Mouse (Mus musculus) c-Kit-positive CD71-positive TER-119-positive erythroid progenitor cells, embryonic 14.5 days (primary cell): ENCODE data around the gene Scd4.
A peak's percentile ranks its signal among the peaks of the same experiment; 100 is the strongest.

Source experiments
- DNase-seq: peaks from one replicate; pipeline ENCODE4 v3.0.0-alpha.2; 2013; ENCODE audit warnings: low spot score

Gene Scd4

DNA sequence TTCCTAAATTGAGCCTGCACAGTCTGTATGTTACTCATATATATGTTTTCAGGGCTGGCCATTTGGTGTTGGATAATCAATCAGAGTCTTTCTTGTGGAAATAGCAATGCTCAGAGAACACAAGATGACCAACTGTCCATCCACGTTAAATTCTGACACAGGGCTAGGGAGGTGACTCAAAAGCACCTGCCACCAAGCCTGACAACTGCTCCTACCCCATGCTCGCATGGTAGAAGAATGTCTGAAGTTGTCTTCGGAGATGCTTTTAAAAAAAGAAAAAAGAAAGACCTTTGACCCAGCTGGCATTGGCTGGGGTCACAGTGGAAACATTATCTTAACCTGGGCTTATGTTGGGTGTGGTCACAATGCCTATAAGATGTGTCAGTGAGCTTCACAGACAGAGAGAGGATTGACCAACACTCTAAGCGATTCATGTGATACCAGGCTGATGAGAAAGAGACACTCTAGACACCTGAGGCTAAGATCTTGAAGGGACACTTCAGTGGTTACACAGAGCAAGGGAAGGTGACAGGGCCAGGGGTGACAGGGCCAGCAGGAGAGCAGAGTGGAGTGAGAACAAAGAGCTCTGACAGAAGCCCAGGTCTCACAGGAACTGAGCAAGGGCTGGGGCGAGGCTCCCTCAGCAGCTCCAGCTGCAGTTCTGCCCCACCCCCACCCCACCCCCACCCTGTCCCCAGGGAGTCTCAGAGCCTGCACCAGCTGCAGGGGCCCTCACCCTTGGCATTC is 44.9 kb downstream of the Scd4 start:
- DNase-seq, result no peak

DNA sequence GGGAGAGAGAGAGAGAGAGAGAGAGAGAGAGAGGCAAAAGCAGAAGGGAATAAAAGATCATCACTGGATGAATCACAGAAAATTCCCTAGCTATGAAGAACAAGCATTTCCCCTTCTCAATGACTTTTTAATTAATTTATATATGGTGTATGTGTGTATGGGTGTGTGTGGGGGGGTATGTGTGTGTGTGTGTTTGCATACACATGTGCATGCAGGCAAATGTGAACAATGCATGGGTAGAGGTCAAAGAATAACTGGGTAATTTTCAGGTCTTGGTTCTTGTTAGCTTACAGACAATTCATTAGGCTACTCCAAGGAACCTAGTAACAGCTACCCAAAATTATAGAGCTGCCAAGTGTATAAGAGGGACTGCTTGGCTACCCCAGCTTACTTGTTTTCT is 46.2 kb downstream of the Scd4 start:
- no peak for DNase-seq

DNA sequence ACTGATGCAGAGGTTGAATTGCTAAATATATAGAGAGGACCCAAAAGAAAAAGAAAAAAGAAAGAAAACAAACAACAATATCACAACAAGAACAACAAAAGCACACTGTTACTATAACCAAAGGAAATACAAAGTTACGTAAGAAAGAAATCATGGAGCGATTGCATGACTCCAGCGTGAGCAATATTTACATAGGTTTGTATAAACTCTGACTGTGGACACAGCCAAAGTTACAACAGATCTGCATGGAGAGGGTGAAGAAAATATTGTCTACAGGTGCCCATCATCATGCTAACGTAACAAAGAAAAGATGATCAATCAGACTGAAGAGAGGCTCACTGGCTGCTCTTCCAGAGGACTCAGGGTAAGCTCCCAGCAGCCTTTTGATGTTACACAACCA is 47.2 kb downstream of the Scd4 start:
- no peak for DNase-seq

DNA sequence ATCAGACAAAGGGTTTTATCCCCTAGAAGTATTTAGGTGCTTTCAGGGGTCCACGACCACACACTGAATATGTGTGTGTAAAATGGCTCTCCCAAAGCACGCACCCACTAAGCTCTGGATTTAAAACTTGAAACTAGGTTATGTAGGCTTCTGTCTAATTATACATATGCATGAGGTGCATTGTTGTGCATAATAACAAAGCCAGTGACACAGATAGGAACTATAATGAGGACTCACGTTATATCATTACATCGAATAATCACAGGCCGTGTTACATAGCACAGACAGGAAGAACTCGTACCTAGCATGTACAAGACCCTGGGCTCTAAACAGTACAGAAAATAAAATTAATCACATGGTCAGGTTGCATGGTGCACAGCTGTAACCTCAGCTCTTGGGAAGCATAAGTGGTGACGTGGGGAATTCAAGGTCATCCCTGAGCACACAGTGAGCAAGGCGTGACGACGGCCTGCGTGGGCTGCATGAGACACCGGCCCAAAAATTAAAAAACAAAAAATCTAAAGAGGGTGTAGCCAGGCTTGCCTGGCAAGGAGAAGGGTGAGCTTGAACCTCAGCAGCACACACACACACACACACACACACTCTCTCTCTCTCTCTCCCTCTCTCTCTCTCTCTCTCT is 49.9 kb downstream of the Scd4 start:
- DNase-seq, result no peak

DNA sequence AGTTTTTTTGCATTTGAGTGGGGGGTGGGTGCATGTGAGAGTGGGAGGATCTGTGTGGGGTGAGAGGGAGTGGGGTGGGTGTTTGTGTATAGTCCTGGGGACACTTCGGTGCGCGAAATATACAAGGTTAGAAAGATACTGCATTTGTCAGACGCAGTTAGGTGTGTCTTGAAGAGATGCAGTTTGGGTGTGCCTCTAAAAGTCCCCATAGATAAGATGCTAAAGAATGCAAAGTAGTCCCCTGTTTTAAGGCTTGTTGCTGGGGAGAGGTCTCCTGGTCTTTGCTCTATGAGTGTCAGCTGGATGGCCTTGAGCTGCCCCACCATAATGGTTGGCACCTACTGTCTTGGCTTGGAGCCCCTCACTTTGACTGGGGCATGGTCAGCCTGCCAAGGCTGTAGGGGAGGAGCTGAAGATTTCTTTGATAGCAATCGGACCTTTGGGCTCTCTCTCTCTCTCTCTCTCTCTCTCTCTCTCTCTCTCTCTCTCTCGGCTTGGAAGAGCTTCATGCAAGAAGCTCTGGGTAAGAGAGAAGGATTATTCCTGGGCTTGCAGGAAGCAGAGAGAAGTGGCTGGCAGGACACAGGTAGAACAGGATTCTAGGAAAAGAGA is 53.1 kb downstream of the Scd4 start:
- no peak for DNase-seq

DNA sequence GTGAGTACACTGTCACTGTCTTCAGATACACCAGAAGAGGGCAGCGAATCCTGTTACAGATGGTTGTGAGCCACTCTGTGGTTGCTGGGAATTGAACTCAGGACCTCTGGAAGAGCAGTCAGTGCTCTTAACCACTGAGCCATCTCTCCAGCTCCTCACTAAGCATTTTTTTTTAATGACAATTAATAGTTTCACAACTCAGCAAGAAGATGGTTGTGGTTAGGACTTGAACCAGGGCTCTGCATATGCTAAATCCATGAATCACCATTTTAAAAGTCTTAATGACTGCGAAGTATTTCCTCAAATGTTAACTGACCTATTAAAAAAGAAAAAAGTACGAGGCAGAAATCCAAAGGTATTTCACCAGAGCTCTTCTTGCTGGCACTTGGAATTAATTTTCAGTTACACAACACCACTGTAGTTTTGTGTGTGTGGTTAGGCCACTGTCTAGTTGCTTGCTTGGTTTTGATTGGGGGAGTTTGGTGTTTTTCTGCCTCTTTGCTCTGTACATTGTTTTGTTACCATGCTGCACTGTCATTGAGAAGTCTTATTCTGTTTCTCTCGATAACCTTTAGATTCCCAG is 54.3 kb downstream of the Scd4 start:
- DNase-seq, result no peak

DNA sequence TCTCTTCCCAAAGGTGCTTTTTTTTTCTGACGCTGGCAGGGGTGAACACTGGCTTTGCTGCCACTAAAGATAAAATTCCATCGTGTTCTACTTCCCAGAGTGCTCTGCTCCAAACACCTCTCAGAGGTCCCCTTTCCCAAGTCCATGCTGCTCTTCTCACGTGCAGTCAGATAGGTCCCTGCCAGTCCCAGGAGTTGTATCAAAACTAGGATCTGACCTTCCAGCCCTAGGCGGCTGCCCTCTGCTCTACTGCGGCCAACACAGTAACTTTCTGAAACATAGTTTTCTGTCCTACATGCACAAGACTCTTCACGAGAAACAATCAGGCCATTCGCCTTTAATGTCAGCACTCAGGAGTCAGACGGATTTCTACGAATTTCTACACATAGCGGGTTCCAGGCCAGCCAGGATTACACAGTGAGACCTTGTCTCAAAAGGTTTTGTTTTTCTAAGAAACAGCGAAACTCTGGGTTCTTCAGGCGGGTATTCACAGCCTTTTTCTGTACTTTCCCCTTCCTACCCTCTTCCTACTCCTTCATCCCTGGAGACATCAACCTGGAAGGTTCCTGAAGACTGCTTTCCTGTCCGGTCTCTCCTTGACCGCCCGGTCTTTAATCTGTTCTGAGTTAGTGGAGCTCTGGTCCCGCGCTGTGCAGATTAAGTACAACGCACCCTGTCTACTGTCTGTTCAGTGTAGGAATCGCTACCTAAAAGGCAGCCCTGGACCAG is 55.0 kb downstream of the Scd4 start:
- no peak for DNase-seq

DNA sequence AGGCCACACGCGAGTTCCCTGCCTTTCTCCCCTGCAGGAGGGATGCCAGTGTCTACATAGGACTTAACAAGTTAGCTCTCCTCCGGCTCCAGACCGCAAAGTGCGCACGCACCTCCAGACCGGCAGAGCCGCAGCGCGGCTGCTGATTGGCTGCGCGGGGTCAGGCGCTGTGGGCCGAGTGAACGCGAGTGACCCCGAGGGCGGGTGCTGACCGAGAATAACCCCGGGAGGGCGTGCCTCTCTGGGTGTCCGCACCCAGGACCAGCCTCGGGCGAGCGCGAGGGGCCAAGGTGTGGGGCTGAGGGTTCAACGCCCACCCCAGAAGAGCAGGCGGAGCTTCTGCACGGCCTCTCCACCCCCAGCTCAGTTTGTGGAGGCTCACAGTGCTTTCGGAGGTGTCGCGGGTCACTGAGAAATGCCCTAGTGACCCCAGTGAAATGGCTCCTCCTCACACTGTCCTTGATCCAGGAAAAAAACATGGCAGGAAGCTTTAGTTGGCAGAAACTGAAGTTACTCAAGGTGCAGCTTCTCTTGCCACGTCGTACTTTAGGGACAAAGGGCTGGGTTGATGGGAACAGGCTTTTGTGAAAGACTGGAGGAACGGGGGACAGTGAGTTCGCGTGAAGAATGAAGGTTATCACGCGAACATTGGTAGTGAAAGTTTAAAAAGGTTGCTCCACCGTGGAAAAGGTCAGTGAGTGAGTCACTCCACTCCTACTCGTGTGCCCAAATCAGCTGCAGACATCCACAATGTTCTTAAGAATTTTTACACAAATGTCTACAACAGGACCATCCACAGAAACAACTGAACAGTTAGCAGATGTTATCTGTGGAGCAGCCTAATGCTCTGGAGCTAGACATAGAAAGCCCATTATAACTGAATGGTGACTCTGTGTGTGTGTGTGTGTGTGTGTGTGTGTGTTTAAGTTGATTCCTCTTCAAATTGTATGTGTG is 55.9 kb downstream of the Scd4 start:
- DNase-seq, result peak; percentile 91

DNA sequence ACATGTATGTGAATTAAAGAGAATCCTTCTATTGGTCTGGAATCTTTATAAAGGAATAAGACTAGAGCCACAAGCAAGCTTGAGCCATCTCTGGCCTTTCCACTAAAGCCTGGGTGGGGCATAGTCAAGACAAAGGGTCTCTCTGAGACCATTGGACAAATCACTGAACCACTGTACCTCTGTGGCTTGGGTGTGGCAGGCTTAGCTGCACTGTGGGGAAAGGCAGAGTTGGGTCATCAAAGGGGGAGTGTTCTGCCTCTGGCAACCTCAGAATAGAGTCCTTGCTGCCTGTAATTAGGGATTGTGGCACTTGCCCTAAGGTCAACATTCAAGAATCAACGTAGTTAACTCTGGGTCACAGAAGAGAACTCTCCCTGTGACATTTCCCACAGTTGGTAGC is 56.6 kb downstream of the Scd4 start:
- DNase-seq, result no peak

DNA sequence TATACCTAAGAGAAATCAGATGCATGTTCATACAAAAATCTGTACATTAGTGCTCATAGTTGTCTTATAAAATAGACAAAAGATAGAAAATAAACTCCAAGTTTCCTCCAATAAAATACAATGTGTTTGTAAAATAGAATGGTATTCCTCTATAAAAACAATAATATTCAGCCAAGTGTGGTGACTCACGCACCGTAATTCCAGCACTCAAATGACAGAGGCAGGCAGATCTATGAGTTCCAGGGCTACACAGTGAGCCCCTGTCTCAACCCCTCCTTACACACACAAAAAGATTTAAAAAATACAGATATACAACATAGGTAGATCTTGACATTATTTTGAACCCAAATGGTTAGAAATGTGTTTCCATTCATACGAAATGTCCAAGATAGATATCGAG is 59.0 kb downstream of the Scd4 start:
- DNase-seq, result no peak

DNA sequence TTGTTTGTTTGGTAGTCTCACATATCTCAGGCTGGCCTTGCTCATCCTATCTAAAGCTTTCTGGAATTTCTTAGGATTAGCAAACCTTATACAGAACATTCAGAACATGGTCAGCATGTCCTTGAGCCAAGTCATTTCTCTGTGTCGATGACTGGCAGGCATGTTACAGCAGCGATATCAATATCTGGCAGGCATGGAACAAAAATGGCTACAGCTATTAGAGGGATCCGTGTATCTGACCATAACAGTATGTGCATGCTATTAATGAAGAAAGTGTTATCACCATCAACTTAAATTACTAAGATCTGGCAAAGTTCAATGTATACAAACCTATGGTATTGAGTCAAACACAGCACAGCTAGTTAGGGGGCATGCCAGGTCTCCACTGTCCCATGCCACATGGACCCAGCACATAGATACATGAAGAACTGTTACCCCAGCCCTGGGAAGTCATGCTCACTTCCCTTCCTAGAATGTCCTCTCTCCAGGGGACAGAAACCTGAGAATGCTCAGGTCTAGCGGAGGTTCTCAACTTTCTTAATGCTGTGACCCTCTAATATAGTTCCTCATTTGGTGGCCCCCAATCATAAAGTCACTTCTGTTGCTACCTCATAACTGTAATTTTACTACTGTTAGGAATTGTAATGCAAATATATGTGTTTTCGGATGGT is 59.6 kb downstream of the Scd4 start:
- DNase-seq, result no peak

DNA sequence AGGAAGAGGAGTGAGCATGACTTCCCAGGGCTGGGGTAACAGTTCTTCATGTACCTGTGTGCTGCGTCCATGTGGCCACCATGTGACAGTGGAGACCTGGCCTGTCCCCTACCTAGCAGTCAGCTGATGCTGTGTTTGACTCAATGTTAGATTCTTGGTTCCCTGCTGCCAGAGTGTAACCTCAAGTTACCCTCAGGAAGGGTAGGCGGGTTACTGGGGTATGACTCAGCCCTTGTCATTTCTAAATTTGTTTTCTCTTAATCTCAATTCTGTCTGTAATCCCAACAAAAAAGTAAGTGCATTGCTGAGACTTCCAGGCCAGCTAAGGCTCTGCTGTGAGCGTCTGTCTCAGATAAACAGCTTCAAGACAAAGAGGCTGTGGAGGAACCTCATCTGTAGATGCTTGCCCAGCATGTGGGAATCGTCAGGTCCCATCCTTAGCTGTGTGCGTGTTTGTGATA is 61.1 kb downstream of the Scd4 start:
- DNase-seq, result no peak

DNA sequence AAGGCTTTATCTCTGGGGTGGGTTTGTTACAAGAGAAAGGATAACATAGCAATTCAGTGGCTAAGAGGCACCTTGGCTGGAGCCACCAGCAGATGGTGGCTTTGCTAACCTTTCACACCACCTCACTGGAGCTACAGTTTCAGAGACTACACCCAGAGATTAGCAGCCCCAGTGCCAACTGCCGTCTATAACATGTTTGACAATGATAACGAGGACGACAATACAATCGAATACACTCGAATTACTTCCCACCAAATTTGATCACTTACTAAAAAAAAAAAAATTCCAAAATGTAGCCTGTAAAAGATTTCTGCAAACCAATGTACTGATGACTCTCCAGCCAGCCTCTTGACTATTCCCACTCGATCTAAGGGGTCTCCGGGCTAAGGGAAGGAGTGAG is 62.1 kb downstream of the Scd4 start:
- DNase-seq, result no peak
